Mouse (Mus musculus) E14TG2a.4 (cell line): ENCODE results near the gene Tet2.

Source experiments
- H3K27me3 ChIP-seq: 2 replicates; pipeline ENCODE4 v1.6.1; 2014; ENCODE audit warnings: low read length, control low read depth; ENCODE audit not compliant: insufficient read depth
- H3K36me3 ChIP-seq: 2 replicates; pipeline ENCODE4 v1.6.1; 2014; ENCODE audit warnings: low read length, control low read depth; ENCODE audit not compliant: insufficient read depth
- H3K4me1 ChIP-seq: replicated peaks from 2 replicates; pipeline ENCODE4 v1.6.1; 2014; ENCODE audit warnings: low read depth, low read length, control low read depth
- H3K4me3 ChIP-seq: replicated peaks from 2 replicates; pipeline ENCODE4 v1.5.1; 2014; ENCODE audit warnings: mild to moderate bottlenecking, low read length
- H3K9me3 ChIP-seq: 2 replicates; pipeline ENCODE4 v1.6.1; 2014; ENCODE audit warnings: low read length, control low read depth
- CTCF ChIP-seq: conservative IDR thresholded peaks from 2 replicates; pipeline ENCODE4 v1.5.1; 2014; ENCODE audit warnings: low read length
- NANOG ChIP-seq: IDR thresholded peaks from 2 replicates; pipeline ENCODE4 v1.6.1; 2014; ENCODE audit warnings: borderline replicate concordance, low read length, mixed read lengths
- POU5F1 ChIP-seq: IDR thresholded peaks from 2 replicates; pipeline ENCODE4 v1.6.1; 2014; ENCODE audit warnings: low read length, borderline replicate concordance

Gene Tet2

GRCm38 (mm10) chr3:133436279-133436860, 108.6 kb downstream of the Tet2 start:
- Histone ChIP-seq H3K27me3 (no peaks in the 10 kb centered on the region), H3K9me3 (peaks cover 17% of the 10 kb centered on the region), H3K36me3 (no peaks in the 10 kb centered on the region), H3K4me1 (no peaks in the 10 kb centered on the region), H3K4me3 (no peak overlapping the region)
- TF ChIP-seq CTCF = no peak
- TF ChIP-seq NANOG = no peak
- TF ChIP-seq POU5F1 = no peak

- Histone ChIP-seq H3K4me1 (no peaks in the 10 kb centered on the region), H3K4me3 (no peak overlapping the region), H3K9me3 (peaks cover 17% of the 10 kb centered on the region), H3K36me3 (no peaks in the 10 kb centered on the region), H3K27me3 (no peaks in the 10 kb centered on the region)
- TF ChIP-seq CTCF (no peak), NANOG (no peak), POU5F1 (no peak)
Measured at GRCm38 (mm10) chr3:133435774-133436148, 109.2 kb downstream of the Tet2 start.

- H3K36me3 ChIP-seq = no peaks in the 10 kb centered on the region
- no peak overlapping the region for H3K4me3 ChIP-seq
- H3K9me3 ChIP-seq = peaks cover 17% of the 10 kb centered on the region
- TF ChIP-seq NANOG (no peak), POU5F1 (no peak), CTCF (no peak)
- no peaks in the 10 kb centered on the region for H3K4me1 ChIP-seq
- H3K27me3 ChIP-seq = no peaks in the 10 kb centered on the region
Measured at GRCm38 (mm10) chr3:133435141-133435773, 109.7 kb downstream of the Tet2 start.

DNA sequence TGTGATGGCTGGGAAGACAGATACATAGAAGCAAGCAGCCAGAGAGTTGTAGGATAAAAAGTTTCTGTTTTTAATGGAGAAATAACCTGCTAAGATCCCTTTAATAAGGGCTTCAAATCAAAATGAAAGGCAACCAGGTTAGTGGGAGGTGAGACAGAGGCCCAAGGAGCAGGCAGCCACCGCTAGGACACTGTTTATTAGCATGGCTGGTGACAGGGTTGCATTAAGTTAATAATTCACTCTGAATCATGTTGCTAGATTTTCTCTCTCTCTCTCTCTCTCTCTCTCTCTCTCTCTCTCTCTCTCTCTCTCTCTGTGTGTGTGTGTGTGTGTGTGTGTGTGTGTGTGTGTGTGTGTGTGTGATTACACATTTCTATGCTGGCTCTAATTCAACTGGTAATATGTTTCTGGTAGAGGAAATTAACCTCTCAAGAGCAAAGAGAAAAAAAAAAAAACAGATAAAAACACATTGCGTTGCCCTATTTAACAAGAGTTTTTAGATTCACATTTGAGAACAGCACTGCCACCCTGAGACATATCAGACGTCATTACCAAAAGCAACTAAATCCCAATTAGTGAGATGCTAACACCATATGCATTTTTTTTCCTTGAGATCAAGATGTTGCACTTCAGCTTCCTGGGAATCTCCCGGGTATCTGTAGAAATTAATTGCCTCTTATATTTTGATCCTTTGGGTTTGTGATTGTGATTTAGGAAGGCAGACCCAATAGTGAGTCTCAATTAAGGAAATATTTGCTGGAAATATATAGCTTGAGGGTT, 115.4 kb downstream of the Tet2 start:
- no peaks in the 10 kb centered on the region for H3K9me3 ChIP-seq
- no peak overlapping the region for H3K4me3 ChIP-seq
- H3K27me3 ChIP-seq = no peaks in the 10 kb centered on the region
- no peaks in the 10 kb centered on the region for H3K36me3 ChIP-seq
- no peaks in the 10 kb centered on the region for H3K4me1 ChIP-seq
- TF ChIP-seq POU5F1 (no peak), NANOG (no peak), CTCF (no peak)

- no peaks in the 10 kb centered on the region for H3K36me3 ChIP-seq
- no peaks in the 10 kb centered on the region for H3K4me1 ChIP-seq
- H3K27me3 ChIP-seq = no peaks in the 10 kb centered on the region
- H3K9me3 ChIP-seq = no peaks in the 10 kb centered on the region
- no peak overlapping the region for H3K4me3 ChIP-seq
- TF ChIP-seq POU5F1 (no peak), CTCF (no peak), NANOG (no peak)
Measured at GRCm38 (mm10) chr3:133428003-133428402, 116.9 kb downstream of the Tet2 start.

- H3K4me3 ChIP-seq = no peak overlapping the region
- H3K27me3 ChIP-seq = no peaks in the 10 kb centered on the region
- H3K4me1 ChIP-seq = no peaks in the 10 kb centered on the region
- H3K9me3 ChIP-seq = peaks cover 8% of the 10 kb centered on the region
- TF ChIP-seq NANOG (no peak), CTCF (no peak), POU5F1 (no peak)
- no peaks in the 10 kb centered on the region for H3K36me3 ChIP-seq
Measured at GRCm38 (mm10) chr3:133423073-133423472, 121.9 kb downstream of the Tet2 start.

DNA sequence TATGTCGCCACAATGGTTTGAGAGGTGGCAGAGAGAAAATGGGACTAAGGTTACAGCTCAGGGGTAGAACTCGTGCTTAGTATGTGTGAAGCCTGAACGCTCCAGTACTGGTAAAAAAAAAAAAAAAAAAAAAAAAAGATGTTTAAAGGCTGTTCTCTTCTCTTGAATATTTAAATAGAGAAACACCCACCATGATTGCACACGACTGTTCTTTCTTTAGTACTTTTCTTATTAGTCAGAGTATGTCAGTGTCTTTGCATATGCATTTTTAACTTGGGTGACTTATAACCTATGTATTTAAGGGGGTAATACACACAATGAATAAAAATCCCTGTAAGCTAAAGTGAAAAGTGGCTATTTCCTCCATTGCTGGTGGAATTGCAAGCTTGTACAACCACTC, 130.2 kb downstream of the Tet2 start:
- no peaks in the 10 kb centered on the region for H3K27me3 ChIP-seq
- H3K4me3 ChIP-seq = no peak overlapping the region
- TF ChIP-seq NANOG (no peak), POU5F1 (no peak)
- no peaks in the 10 kb centered on the region for H3K4me1 ChIP-seq
- H3K36me3 ChIP-seq = no peaks in the 10 kb centered on the region
- no peaks in the 10 kb centered on the region for H3K9me3 ChIP-seq
